Mouse (Mus musculus) regulatory T cell (primary cell): ENCODE data around the gene Srsf3.

ENCODE experiments used
- in situ Hi-C: fragments of 300-600 bp; cut with MboI, MseI; formaldehyde crosslinking; loops from one replicate; pipeline ENCODE4 v1.15.1; 2025; ENCODE audit warnings: high pct_unique_total_duplicates

Gene Srsf3

DNA sequence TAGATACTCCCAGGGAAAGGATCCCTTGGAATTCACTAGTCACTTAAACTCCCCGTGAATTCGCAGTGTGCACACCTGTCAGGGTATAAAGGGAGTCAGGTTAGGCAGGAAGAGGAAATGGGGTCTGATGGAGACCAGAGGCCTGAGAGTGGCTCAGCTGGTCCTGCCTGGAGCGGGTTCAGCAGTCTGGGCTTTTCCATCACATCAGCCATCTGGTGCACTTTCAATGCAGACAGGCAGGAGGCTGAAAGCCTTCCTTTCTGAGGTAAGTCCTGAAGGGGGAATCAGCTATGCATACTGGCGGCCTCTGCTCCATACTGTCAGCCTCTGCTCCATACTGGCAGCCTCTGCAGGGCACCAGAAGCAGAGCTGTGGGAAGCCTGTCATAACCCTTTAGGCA is 54.5 kb downstream of the Srsf3 start:
- in situ Hi-C loops: no loop called here

DNA sequence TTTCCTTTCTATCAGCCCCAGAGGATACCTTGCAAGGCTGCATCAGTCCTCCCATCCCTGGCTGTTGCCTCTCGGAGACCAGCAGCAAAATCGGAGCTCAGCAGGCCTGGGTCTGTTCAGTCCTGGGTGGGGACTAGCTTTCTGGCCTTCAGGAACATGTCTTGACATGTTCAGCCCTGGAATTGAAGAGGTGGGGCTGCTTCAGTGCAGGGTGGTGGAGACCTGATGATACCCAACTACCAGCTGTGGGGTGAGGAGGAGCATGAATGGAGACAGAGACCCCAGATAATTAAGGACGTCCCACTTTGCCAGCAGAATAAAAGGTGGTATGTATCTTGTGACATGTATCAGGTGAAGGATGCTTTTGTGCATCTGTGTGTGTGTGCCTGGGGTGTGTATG is 58.3 kb downstream of the Srsf3 start, which contains the start of gene Cdkn1a:
Gene Cdkn1a, plus strand, starts transcription at position 201 of the 400 bp plus-strand sequence.
- in situ Hi-C loops: loop anchor here (5.0 kb wide), 1 partner anchor 38 kb away; no protein-coding TSS in a partner anchor

DNA sequence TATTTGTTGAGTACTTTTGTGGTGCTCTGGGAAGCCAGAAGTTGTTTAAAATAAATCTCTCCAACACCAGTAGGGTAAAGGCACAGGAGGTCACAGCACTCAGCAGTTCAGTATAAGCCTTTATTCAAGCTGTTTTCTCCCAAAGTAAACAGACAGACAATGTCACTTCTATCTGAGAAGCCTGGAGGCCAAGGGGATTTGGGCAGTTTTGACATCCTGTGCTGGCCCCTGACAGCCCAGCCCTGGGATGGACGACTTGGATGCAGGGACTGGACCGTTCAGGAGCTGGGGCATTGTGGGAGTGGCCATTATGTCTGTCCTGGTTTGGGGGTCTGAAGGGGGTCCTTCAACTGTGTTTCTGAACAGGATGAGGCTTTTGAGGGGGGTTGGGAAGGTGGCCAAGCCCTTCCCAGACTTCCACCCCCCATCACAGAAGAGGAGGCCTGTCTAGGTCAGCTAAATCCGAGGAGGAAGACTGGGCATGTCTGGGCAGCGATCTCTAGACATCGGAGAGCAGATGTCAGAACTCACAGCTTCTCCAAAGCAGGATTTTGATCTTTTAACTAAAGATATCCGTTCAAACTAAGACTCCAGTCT is 59.0 kb downstream of the Srsf3 start:
- in situ Hi-C loops: loop anchor here (5.0 kb wide), 1 partner anchor 39 kb away; no protein-coding TSS in a partner anchor

DNA sequence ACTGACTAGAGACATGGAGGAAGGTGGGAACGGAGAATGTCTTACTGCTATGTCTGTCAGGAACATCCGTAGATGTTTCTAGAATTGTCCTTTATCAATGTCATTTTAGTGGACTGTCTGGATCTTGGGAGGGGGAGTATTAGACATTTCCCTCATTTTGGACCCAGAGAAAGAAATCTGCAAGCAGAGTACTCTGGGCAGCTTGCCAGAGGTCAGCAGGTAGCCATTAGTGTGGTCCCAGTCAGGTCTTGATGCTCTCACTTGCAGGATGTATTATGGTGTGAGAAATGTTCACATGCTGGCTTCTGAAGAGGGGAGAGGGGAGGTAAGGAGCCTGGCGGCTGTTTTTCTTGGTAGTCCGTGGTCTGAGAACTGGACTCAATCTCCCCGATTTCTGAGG is 60.1 kb downstream of the Srsf3 start:
- in situ Hi-C loops: loop anchor here (5.0 kb wide), 1 partner anchor 40 kb away; no protein-coding TSS in a partner anchor
